Mouse (Mus musculus) embryo, embryonic 10 days (tissue): ENCODE results near the gene Zbtb3.

ENCODE experiments used
- DNase-seq: peaks from one replicate; pipeline ENCODE4 v3.0.0-alpha.2; 2015; ENCODE audit warnings: low spot score

The Zbtb3 gene

GRCm38 (mm10) chr19:8802130-8802821 is at the start of gene Zbtb3:
Gene Zbtb3, plus strand, starts transcription at chr19:8802555.
- DNase-seq, result peak; percentile 97

- DNase-seq, result no peak
Measured at GRCm38 (mm10) chr19:8755652-8756051, 46.7 kb upstream of the Zbtb3 start.

GRCm38 (mm10) chr19:8756635-8757387 is 45.5 kb upstream of the Zbtb3 start, which contains the start of gene Nxf1:
Gene Nxf1, plus strand, starts transcription at chr19:8757073.
- DNase-seq, result peak; percentile 97

GRCm38 (mm10) chr19:8757471-8757998 is 44.8 kb upstream of the Zbtb3 start:
- no peak for DNase-seq

DNA sequence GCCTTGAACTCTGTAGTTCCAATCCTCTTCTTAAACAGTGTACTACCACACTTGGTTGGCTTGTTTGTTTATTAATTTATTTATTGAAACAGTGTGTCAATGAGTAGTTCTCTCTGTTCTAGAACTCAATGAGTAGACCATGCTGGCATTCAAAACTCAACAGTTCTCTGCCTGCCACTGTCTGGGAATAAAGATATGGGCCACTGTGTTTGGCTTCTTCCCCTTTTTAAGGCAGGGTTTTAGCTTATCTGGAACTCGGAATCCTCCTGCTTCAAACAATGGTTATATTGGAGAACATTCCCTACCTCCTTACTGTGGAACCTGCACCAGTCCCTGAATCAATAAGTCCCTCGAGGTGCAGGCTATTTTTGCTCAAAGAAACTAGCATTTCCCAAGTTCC is 43.5 kb upstream of the Zbtb3 start:
- no peak for DNase-seq

- DNase-seq, result no peak
Measured at GRCm38 (mm10) chr19:8760757-8761156, 41.6 kb upstream of the Zbtb3 start.

DNA sequence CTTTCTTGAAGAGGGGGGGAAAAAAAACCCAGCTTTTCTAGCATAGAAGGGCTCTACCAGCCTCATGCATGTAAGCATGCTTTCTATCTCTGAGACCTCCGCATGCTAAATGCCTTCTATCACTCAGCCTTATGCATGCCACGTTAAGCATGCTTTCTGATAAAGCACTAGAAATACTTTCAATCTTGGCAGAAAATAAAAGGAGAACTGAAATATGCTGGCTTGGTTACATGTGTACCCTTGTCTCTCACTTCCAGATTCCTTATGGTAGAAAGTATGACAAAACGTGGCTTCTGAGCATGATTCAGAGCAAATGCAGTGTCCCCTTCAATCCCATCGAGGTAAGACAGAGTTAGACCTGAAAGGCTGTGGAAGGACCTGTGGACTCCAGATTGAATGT is 39.1 kb upstream of the Zbtb3 start:
- no peak for DNase-seq

DNA sequence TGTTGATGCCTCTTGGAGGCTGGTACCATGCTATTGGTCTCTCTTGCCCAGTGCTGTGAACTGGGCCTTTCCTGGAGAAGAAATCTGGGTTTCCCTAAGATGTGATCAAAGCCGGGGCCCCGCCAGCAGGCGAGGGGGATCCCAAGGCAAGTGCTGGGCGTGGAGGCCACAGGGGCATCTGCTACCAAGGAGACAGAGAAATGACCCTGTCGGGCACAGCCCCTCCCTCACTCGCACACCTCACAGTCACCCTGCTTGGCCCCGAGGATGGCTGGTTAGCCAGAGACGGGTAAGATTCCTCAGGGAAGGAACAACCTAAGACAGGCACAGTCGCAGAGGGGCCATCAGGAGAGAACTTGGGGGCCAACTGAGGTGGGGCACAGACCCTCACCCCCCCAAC is 36.8 kb upstream of the Zbtb3 start:
- no peak for DNase-seq

GRCm38 (mm10) chr19:8770567-8771270 is 31.6 kb upstream of the Zbtb3 start, which contains the start of gene Tmem223:
Gene Tmem223, plus strand, starts transcription at chr19:8770996.
- peak; percentile 87 for DNase-seq

DNA sequence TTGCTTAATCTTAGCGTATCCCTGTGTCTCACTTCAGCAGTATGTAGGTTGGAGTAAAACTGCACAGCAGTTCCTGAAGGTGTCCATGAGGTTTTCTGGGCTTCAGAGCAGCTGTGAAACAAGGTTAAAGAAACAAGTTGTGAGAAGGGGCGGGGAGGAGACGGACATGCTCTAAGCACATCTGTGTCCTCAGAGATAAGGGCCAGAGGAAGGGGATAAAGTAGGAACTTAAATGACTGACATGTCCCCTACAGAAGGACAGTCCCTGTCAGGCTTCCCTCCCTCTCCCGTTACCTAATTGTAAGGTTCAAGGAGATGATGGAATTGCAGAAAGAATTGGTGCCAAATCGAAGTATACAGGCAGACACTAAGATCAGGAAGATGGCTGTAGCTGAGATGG is 29.4 kb upstream of the Zbtb3 start:
- no peak for DNase-seq

DNA sequence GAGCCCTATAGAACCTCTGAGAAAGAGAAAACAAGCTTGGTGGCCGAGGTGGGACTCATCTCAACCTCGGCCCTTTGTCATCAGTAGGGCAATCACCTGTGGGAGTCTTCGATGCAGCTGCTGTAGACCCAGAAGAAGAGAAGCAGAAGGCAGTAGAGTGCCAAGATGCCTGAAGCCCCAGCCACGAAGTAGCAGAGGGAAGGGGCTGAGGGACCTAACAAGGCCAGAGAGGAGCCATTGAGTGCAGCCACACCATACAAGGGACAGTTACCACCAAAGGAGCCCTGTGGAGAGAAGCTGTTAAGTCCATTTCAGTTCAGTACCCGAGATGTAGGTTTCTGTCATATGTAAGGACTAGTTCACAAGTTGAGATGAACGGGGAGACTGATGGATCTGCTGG is 28.9 kb upstream of the Zbtb3 start:
- peak; percentile 16 for DNase-seq

- DNase-seq, result peak; percentile 97
Measured at GRCm38 (mm10) chr19:8774086-8774835, 28.1 kb upstream of the Zbtb3 start, which contains the start of gene Tmem179b. Gene Tmem179b, minus strand, starts transcription at chr19:8774467.

DNA sequence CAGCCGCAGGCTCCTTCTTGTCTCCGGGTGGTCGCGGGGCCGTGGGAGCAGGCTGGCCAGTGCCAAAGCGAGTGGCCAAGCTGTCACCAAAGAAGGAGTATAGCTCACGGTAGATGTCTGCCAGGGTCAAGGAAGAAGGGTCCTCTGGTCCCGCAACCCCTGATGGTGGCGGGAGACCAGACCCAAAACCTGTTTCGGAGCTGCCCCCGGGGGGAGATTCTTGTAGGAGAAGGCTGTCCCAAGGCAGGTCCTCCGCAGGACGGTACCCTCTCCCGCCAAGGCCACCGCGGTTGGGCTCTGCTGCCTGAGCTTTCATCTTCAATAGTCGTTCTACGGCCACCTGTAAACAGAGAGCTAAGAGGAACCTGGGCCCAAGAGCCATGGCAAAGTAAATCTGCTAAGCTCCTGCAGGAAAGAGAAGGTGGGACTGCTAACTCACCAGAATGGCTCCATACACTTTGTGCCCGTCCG is 27.4 kb upstream of the Zbtb3 start:
- DNase-seq, result peak; percentile 22

GRCm38 (mm10) chr19:8786008-8786781 is 16.2 kb upstream of the Zbtb3 start, which contains the start of gene Taf6l:
Gene Taf6l, minus strand, starts transcription at chr19:8786417.
- peak; percentile 97 for DNase-seq

GRCm38 (mm10) chr19:8788521-8788920 is 13.8 kb upstream of the Zbtb3 start:
- peak; percentile 66 for DNase-seq

DNA sequence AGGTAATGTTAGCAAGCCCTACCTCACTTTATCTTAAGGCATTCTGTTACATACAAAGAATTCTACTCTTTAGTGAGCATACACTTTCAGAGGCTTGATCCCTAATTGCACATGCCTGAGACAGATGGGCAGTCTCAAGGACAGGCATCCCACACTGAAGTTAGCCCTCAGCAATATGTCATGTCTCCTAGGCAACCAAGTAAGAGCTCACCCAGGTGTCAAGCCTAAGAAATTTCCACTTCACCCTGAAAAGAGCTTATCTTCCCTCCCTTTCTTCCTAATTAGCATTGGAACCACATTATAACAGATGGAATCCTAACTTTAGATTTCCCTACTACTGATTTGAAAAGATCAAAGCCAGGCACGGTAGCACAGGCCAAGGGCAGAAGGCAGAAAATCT is 13.2 kb upstream of the Zbtb3 start:
- DNase-seq, result no peak

- DNase-seq, result no peak
Measured at GRCm38 (mm10) chr19:8790171-8790570, 12.2 kb upstream of the Zbtb3 start.

GRCm38 (mm10) chr19:8798264-8798946 is 4.0 kb upstream of the Zbtb3 start, which contains the start of gene Polr2g:
Gene Polr2g, minus strand, starts transcription at chr19:8798577.
- DNase-seq, result peak; percentile 93

DNA sequence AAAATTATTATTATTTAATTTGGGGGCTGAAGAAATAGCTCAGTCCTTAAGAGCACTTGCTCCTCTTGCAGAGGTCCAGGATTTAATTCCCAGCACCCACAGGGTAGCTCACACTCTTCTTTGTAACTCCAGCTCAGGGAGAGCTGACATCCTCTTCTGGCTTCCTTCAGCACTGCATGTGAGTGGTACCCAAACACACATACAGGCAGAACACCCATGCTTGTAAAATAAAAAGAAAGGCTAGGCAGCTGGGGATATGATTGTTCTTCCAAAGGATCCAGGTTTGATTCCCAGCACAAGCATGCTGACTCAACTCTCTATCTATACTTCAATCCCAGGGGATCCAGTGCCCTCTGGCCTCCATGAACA is 3.4 kb upstream of the Zbtb3 start:
- no peak for DNase-seq

GRCm38 (mm10) chr19:8803204-8803780 is 937 bp downstream of the Zbtb3 start:
- no peak for DNase-seq
